Mouse (Mus musculus) spleen, postnatal 0 days (tissue): ENCODE measurements around the gene Snx13. TPM values are rescaled to one million over a fixed set of nuclear protein-coding genes. Genes with fewer than 3 reads are reported as not detected.

ENCODE experiments used
- microRNA counts: library from miRNA; unstranded; fragments of <30 nt; microRNA quantifications from one replicate; lab custom pipeline; 2015
- polyA plus RNA-seq: library from polyadenylated mRNA; unstranded; fragments of >200 nt; fragmentation: Nextera tagmentation; extraction: Ambion mirVana; gene quantifications from 2 replicates; pipeline ENCODE4 v1.2.1, GENCODE M21; 2015

Snx13 gene
- 8.2 and 9.3 TPM in 2 replicates for polyA plus RNA-seq

GRCm38 (mm10) chr12:35046999-35047319 is at the start of gene Snx13:
Snx13 (plus strand) TSS chr12:35047186.

MicroRNAs within 50 kb of the gene (microRNA counts, 519-probe panel; counts per million panel counts)
- microRNA mmu-miR-680 (lab: Ali Mortazavi, UCI), result 88.3 counts per million

Other genes with a start within 250 kb of the Snx13 start
- 1.2 and 1.4 TPM in 2 replicates for gene Hdac9, start 130.1 kb upstream of the Snx13 start, polyA plus RNA-seq
- 0.60 and 0.84 TPM in 2 replicates for gene Prps1l1, start 62.4 kb upstream of the Snx13 start, polyA plus RNA-seq